Mouse (Mus musculus) liver, embryonic 14.5 days (tissue): ENCODE data around the gene Pds5a.
"Not testable (repeated sequence)": the region's sequence is repeated elsewhere in the genome, so short reads cannot be mapped to it uniquely, and the experiment has no call there.

Experiments
- CTCF ChIP-seq: IDR thresholded peaks from 2 replicates; pipeline ENCODE4 v1.5.1; 2016; ENCODE audit warnings: antibody characterized with exemption, low read depth, control low read depth
- EP300 ChIP-seq: IDR thresholded peaks from 2 replicates; pipeline ENCODE4 v1.6.1; 2016; ENCODE audit warnings: antibody characterized with exemption, low read depth

DNA sequence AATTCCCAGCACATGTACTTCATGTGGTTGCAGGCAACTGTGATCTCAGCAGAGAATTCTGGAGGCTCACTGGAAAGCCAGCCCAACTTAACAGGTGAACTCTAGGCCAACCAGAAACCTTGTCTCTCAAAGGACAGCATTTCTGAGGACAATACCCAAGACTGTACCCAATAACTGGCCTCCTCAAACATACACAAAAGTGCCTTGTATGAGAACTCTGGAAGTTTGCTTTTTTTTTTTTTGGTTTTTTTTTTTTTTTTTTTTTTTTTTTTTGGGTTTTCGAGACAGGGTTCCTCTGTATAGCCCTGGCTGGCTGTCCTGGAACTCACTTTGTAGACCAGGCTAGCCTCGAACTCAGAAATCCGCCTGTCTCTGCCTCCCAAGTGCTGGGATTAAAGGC lies 4.0 kb downstream of the Pds5a start:
- not testable (repeated sequence) for TF ChIP-seq CTCF, EP300
